Mouse (Mus musculus) liver, embryonic 11.5 days (tissue): ENCODE measurements around the gene Magea10. TPM values are rescaled to one million over a fixed set of nuclear protein-coding genes. Genes with fewer than 3 reads are reported as not detected.

Experiments
- ATAC-seq: fragments of 200-750 bp; cut with Nextera tagmentation; replicated peaks from 2 replicates; pipeline ENCODE4 v1.8.0; 2017; ENCODE audit warnings: moderate number of reproducible peaks, mild to moderate bottlenecking, moderate TSS enrichment, moderate library complexity; ENCODE audit not compliant: low FRiP score
- DNase-seq: peaks from one replicate; pipeline ENCODE4 v3.0.0-alpha.2; 2017; ENCODE audit warnings: low spot score
- H3K27ac ChIP-seq: fragments of 300-500 bp; sonication (generic); 2 replicates; pipeline ENCODE4 v1.5.1; 2014; ENCODE audit warnings: mild to moderate bottlenecking, low read depth, low read length, control low read depth
- H3K27me3 ChIP-seq: fragments of 300-500 bp; sonication (generic); replicated peaks from 2 replicates; pipeline ENCODE4 v1.6.1; 2014; ENCODE audit warnings: low read length, mixed read lengths; ENCODE audit not compliant: control insufficient read depth, insufficient read depth
- H3K36me3 ChIP-seq: fragments of 300-500 bp; sonication (generic); 2 replicates; pipeline ENCODE4 v1.6.1; 2014; ENCODE audit warnings: mild to moderate bottlenecking, low read length, moderate library complexity, mixed read lengths; ENCODE audit not compliant: control insufficient read depth, insufficient read depth
- H3K4me1 ChIP-seq: fragments of 300-500 bp; sonication (generic); replicated peaks from 2 replicates; pipeline ENCODE4 v1.6.1; 2014; ENCODE audit warnings: low read length, mixed read lengths; ENCODE audit not compliant: control insufficient read depth, insufficient read depth
- H3K4me2 ChIP-seq: fragments of 300-500 bp; sonication (generic); 2 replicates; pipeline ENCODE4 v1.6.1; 2014; ENCODE audit warnings: mild to moderate bottlenecking, control low read depth, moderate library complexity
- H3K4me3 ChIP-seq: fragments of 300-500 bp; sonication (generic); 2 replicates; pipeline ENCODE4 v1.5.1; 2014; ENCODE audit warnings: low read depth, low read length, control low read depth
- H3K9ac ChIP-seq: fragments of 300-500 bp; sonication (generic); 2 replicates; pipeline ENCODE4 v1.6.1; 2014; ENCODE audit warnings: low read depth, low read length, control low read depth
- H3K9me3 ChIP-seq: fragments of 300-500 bp; sonication (generic); 2 replicates; pipeline ENCODE4 v1.6.1; 2016; ENCODE audit warnings: low read length, inconsistent platforms, mixed read lengths; ENCODE audit not compliant: control insufficient read depth
- WGBS: fragments of 180-500 bp; shearing (Covaris S2); extraction: QIAGEN DNeasy Blood & Tissue Kit; methylation state at CpG from one replicate; pipeline ENCODE4 v1.1.7; 2014; 5-methylcytosine and 5-hydroxymethylcytosine counted together
- polyA plus RNA-seq: library from polyadenylated mRNA; unstranded; fragments of >200 nt; fragmentation: Nextera tagmentation; extraction: Ambion mirVana; gene quantifications from 2 replicates; pipeline ENCODE4 v1.2.1, GENCODE M21; 2014

Gene Magea10
- not detected in 2 replicates for polyA plus RNA-seq

DNA sequence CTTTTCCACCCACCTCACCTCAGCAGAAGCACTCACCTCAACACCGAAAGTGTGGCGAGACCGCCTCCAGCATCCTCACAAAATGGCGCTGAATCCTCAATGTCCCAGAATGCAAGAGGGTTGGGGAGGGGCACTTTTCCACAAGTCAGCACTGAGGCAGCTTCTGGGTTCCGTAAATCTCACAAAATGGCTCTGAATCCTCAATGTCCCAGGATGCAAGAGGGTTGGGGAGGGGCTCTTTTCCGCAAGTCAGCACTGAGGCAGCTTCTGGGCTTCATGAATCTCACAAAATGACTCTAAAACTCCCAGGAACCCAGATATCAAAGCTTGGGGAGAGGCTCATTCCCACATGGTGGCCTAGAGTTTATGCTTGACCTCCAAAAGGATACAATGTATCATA lies at the start of gene Magea10:
TSS of gene Magea10 (minus strand) at position 101 of the 400 bp plus-strand sequence.
- 81% methylated on average over 6 of the region's 6 CpGs for WGBS
- H3K27ac ChIP-seq, result no peak within 1 kb of the TSS
- no peak for ATAC-seq

DNA sequence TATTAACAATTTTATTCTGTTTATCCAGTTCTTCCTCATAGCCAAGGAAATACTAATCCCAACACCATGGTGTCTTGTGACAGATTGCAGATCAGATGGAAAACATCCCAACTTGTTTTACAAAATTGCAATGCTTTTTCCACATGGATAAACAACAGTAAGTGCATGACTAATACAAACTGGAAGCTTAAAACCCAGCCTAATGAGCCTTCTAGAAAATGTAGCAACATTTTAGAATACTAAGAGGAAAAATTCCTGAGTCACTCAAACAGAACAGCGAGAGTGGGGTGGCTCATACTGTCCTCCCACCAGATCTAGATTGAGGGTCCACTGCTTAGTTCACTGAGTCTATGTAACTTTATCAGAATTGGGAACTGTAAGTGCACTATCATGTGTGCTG lies 4.7 kb downstream of the Magea10 start:
- Histone ChIP-seq H3K27me3 (no peaks in the 10 kb centered on the region), H3K4me2 (no peak overlapping the region), H3K4me1 (no peaks in the 10 kb centered on the region), H3K9ac (no peak overlapping the region), H3K9me3 (no peaks in the 10 kb centered on the region), H3K27ac (no peak overlapping the region), H3K36me3 (no peaks in the 10 kb centered on the region), H3K4me3 (no peak overlapping the region)
- 71% methylated on average over 1 of the region's 1 CpGs for WGBS
- DNase-seq (no peak), ATAC-seq (no peak)

More for the DNA sequence above, at the start of gene Magea10:
- H3K4me1 ChIP-seq, result no peaks in the 10 kb centered on the region
- no peaks in the 10 kb centered on the region for H3K27me3 ChIP-seq
- no peak for DNase-seq
- H3K9me3 ChIP-seq, result no peaks in the 10 kb centered on the region
- H3K36me3 ChIP-seq, result no peaks in the 10 kb centered on the region
- no peak within 1 kb of the TSS for H3K9ac ChIP-seq
- H3K4me2 ChIP-seq, result no peak within 1 kb of the TSS
- no peak within 1 kb of the TSS for H3K4me3 ChIP-seq

Other genes starting within 250 kb of the Magea10 start
- not detected in 2 replicates for gene Magea4, start 164.8 kb downstream of the Magea10 start, polyA plus RNA-seq
- 0.39 and 1.7 TPM in 2 replicates for gene Gabre, start 112.1 kb downstream of the Magea10 start, polyA plus RNA-seq